Mouse (Mus musculus) liver, adult 2 months (tissue): Measurements from ENCODE around the gene Acvr1.

Source experiments
- CTCF ChIP-seq: fragments of 200-500 bp; IDR thresholded peaks from 2 replicates; pipeline ENCODE4 v1.5.1; 2011; ENCODE audit warnings: low read depth, low read length, control low read depth
- POLR2A ChIP-seq: fragments of 200-500 bp; IDR thresholded peaks from 2 replicates; pipeline ENCODE4 v1.6.1; 2011; ENCODE audit warnings: low read length, control low read depth; ENCODE audit not compliant: insufficient read depth; ENCODE audit errors: extremely low read depth

GRCm38 (mm10) chr2:58516920-58517319 is 50.0 kb downstream of the Acvr1 start:
- TF ChIP-seq POLR2A = no peak
- TF ChIP-seq CTCF = no peak
